Mouse (Mus musculus): Measurements from ENCODE around the gene Olfr810. TPM values are rescaled to one million over a fixed set of nuclear protein-coding genes. Genes with fewer than 3 reads are reported as not detected.

Olfr810 gene
- polyA plus RNA-seq (2014; fragmentation: Illumina TruSeq; extraction: RNeasy Lipid Tissue Mini Kit (QIAGEN cat#74804); ENCODE audit: low read depth, low replicate concordance), result not detected

GRCm38 (mm10) chr10:129794817-129795216 lies at the start of gene Olfr810:
Gene Olfr810, minus strand, starts transcription at chr10:129794917.

GRCm38 (mm10) chr10:129804296-129804695 lies 9.6 kb upstream of the Olfr810 start, which contains the start of gene Olfr811:
Gene Olfr811, minus strand, starts transcription at chr10:129804396.

GRCm38 (mm10) chr10:129774338-129774737 lies 20.4 kb downstream of the Olfr810 start, which contains the start of gene Olfr809:
Gene Olfr809, plus strand, starts transcription at chr10:129774638.

GRCm38 (mm10) chr10:129765182-129765581 lies 29.5 kb downstream of the Olfr810 start, which contains the start of gene Olfr808:
Gene Olfr808, plus strand, starts transcription at chr10:129765482.

GRCm38 (mm10) chr10:129757693-129758092 lies 37.0 kb downstream of the Olfr810 start, which contains the start of gene Olfr807:
Gene Olfr807, minus strand, starts transcription at chr10:129757793.

GRCm38 (mm10) chr10:129741821-129742220 lies 52.9 kb downstream of the Olfr810 start, which contains the start of gene Olfr806:
Gene Olfr806, minus strand, starts transcription at chr10:129741921.

Other genes starting within 250 kb of the Olfr810 start
- 0.08 TPM for gene Olfr794, start 227.3 kb downstream of the Olfr810 start, polyA plus RNA-seq (2014; fragmentation: Illumina TruSeq; extraction: RNeasy Lipid Tissue Mini Kit (QIAGEN cat#74804); ENCODE audit: low read depth, low replicate concordance)
- gene Olfr796, start 182.3 kb downstream of the Olfr810 start, polyA plus RNA-seq (2014; fragmentation: Illumina TruSeq; extraction: RNeasy Lipid Tissue Mini Kit (QIAGEN cat#74804); ENCODE audit: low read depth, low replicate concordance), result not detected
- not detected for gene Olfr798, start 167.0 kb downstream of the Olfr810 start, polyA plus RNA-seq (2014; fragmentation: Illumina TruSeq; extraction: RNeasy Lipid Tissue Mini Kit (QIAGEN cat#74804); ENCODE audit: low read depth, low replicate concordance)
- gene Olfr799, start 157.4 kb downstream of the Olfr810 start, polyA plus RNA-seq (2014; fragmentation: Illumina TruSeq; extraction: RNeasy Lipid Tissue Mini Kit (QIAGEN cat#74804); ENCODE audit: low read depth, low replicate concordance), result not detected
- gene Olfr800, start 137.2 kb downstream of the Olfr810 start, polyA plus RNA-seq (2014; fragmentation: Illumina TruSeq; extraction: RNeasy Lipid Tissue Mini Kit (QIAGEN cat#74804); ENCODE audit: low read depth, low replicate concordance), result not detected
- not detected for gene Olfr801, start 121.1 kb downstream of the Olfr810 start, polyA plus RNA-seq (2014; fragmentation: Illumina TruSeq; extraction: RNeasy Lipid Tissue Mini Kit (QIAGEN cat#74804); ENCODE audit: low read depth, low replicate concordance)
- gene Olfr802, start 106.7 kb downstream of the Olfr810 start, polyA plus RNA-seq (2014; fragmentation: Illumina TruSeq; extraction: RNeasy Lipid Tissue Mini Kit (QIAGEN cat#74804); ENCODE audit: low read depth, low replicate concordance), result not detected
- not detected for gene Olfr803, start 100.6 kb downstream of the Olfr810 start, polyA plus RNA-seq (2014; fragmentation: Illumina TruSeq; extraction: RNeasy Lipid Tissue Mini Kit (QIAGEN cat#74804); ENCODE audit: low read depth, low replicate concordance)
- gene Olfr804, start 91.7 kb downstream of the Olfr810 start, polyA plus RNA-seq (2014; fragmentation: Illumina TruSeq; extraction: RNeasy Lipid Tissue Mini Kit (QIAGEN cat#74804); ENCODE audit: low read depth, low replicate concordance), result not detected
- not detected for gene Olfr805, start 65.5 kb downstream of the Olfr810 start, polyA plus RNA-seq (2014; fragmentation: Illumina TruSeq; extraction: RNeasy Lipid Tissue Mini Kit (QIAGEN cat#74804); ENCODE audit: low read depth, low replicate concordance)
- not detected for gene Olfr806, start 53.0 kb downstream of the Olfr810 start, polyA plus RNA-seq (2014; fragmentation: Illumina TruSeq; extraction: RNeasy Lipid Tissue Mini Kit (QIAGEN cat#74804); ENCODE audit: low read depth, low replicate concordance)
- not detected for gene Olfr807, start 37.1 kb downstream of the Olfr810 start, polyA plus RNA-seq (2014; fragmentation: Illumina TruSeq; extraction: RNeasy Lipid Tissue Mini Kit (QIAGEN cat#74804); ENCODE audit: low read depth, low replicate concordance)
- gene Olfr808, start 29.4 kb downstream of the Olfr810 start, polyA plus RNA-seq (2014; fragmentation: Illumina TruSeq; extraction: RNeasy Lipid Tissue Mini Kit (QIAGEN cat#74804); ENCODE audit: low read depth, low replicate concordance), result not detected
- gene Olfr809, start 20.3 kb downstream of the Olfr810 start, polyA plus RNA-seq (2014; fragmentation: Illumina TruSeq; extraction: RNeasy Lipid Tissue Mini Kit (QIAGEN cat#74804); ENCODE audit: low read depth, low replicate concordance), result not detected
- not detected for gene Olfr811, start 9.5 kb upstream of the Olfr810 start, polyA plus RNA-seq (2014; fragmentation: Illumina TruSeq; extraction: RNeasy Lipid Tissue Mini Kit (QIAGEN cat#74804); ENCODE audit: low read depth, low replicate concordance)
- gene Olfr812, start 51.2 kb upstream of the Olfr810 start, polyA plus RNA-seq (2014; fragmentation: Illumina TruSeq; extraction: RNeasy Lipid Tissue Mini Kit (QIAGEN cat#74804); ENCODE audit: low read depth, low replicate concordance), result not detected
- not detected for gene Olfr813, start 60.5 kb upstream of the Olfr810 start, polyA plus RNA-seq (2014; fragmentation: Illumina TruSeq; extraction: RNeasy Lipid Tissue Mini Kit (QIAGEN cat#74804); ENCODE audit: low read depth, low replicate concordance)
- not detected for gene Olfr814, start 84.9 kb upstream of the Olfr810 start, polyA plus RNA-seq (2014; fragmentation: Illumina TruSeq; extraction: RNeasy Lipid Tissue Mini Kit (QIAGEN cat#74804); ENCODE audit: low read depth, low replicate concordance)
- gene Olfr815, start 111.0 kb upstream of the Olfr810 start, polyA plus RNA-seq (2014; fragmentation: Illumina TruSeq; extraction: RNeasy Lipid Tissue Mini Kit (QIAGEN cat#74804); ENCODE audit: low read depth, low replicate concordance), result not detected
- gene Olfr816, start 120.7 kb upstream of the Olfr810 start, polyA plus RNA-seq (2014; fragmentation: Illumina TruSeq; extraction: RNeasy Lipid Tissue Mini Kit (QIAGEN cat#74804); ENCODE audit: low read depth, low replicate concordance), result not detected
- gene Olfr818, start 154.2 kb upstream of the Olfr810 start, polyA plus RNA-seq (2014; fragmentation: Illumina TruSeq; extraction: RNeasy Lipid Tissue Mini Kit (QIAGEN cat#74804); ENCODE audit: low read depth, low replicate concordance), result not detected
- not detected for gene Olfr819, start 172.3 kb upstream of the Olfr810 start, polyA plus RNA-seq (2014; fragmentation: Illumina TruSeq; extraction: RNeasy Lipid Tissue Mini Kit (QIAGEN cat#74804); ENCODE audit: low read depth, low replicate concordance)
- not detected for gene Olfr247, start 181.2 kb upstream of the Olfr810 start, polyA plus RNA-seq (2014; fragmentation: Illumina TruSeq; extraction: RNeasy Lipid Tissue Mini Kit (QIAGEN cat#74804); ENCODE audit: low read depth, low replicate concordance)
- not detected for gene Gm10310, start 190.1 kb upstream of the Olfr810 start, polyA plus RNA-seq (2014; fragmentation: Illumina TruSeq; extraction: RNeasy Lipid Tissue Mini Kit (QIAGEN cat#74804); ENCODE audit: low read depth, low replicate concordance)
- not detected for gene Olfr820, start 217.7 kb upstream of the Olfr810 start, polyA plus RNA-seq (2014; fragmentation: Illumina TruSeq; extraction: RNeasy Lipid Tissue Mini Kit (QIAGEN cat#74804); ENCODE audit: low read depth, low replicate concordance)
- gene Olfr821, start 235.4 kb upstream of the Olfr810 start, polyA plus RNA-seq (2014; fragmentation: Illumina TruSeq; extraction: RNeasy Lipid Tissue Mini Kit (QIAGEN cat#74804); ENCODE audit: low read depth, low replicate concordance), result not detected

Data from testis, adult 10 weeks (tissue).